ENCODE assay signal across 15 mouse cellular contexts in genomic region chr7:68606278-68606677, GRCm38 (mm10).
DNase-seq lines count a peak whose midpoint lies in the region; ATAC-seq and TF ChIP-seq lines count a peak whose summit lies in the region.
"Had no signal": no experiment of that assay in that cellular context is flagged by ENCODE, and none has a peak within 500 bp of the region (broad histone marks: within the 10 kb centered on the region; RNA-seq: fewer than 3 reads in every experiment).

No protein-coding gene starts in this region.

- no peaks in the 10 kb centered on the region for H3K27me3 ChIP-seq in kidney, embryonic 15.5 days
- no peaks in the 10 kb centered on the region for H3K27me3 ChIP-seq in midbrain, embryonic 16.5 days (ENCODE audit: control insufficient read depth, insufficient read depth, low read depth, low read length)
- H3K27me3 ChIP-seq in midbrain, postnatal 0 days (ENCODE audit: insufficient read depth, low read length) = no peaks in the 10 kb centered on the region
- H3K27me3 ChIP-seq: embryonic facial prominence, embryonic 12.5 days; hindbrain, embryonic 12.5 days; liver, embryonic 15.5 days; neural tube, embryonic 13.5 days had no signal

- H3K9ac ChIP-seq in kidney, embryonic 15.5 days = no peak overlapping the region
- H3K9ac ChIP-seq in midbrain, embryonic 16.5 days (ENCODE audit: low read depth, low read length) = no peak overlapping the region
- no peak overlapping the region for H3K9ac ChIP-seq in midbrain, postnatal 0 days (replicated peaks; ENCODE audit: low read length, poor library complexity, severe bottlenecking)
- H3K9ac ChIP-seq: embryonic facial prominence, embryonic 12.5 days; hindbrain, embryonic 12.5 days; liver, embryonic 15.5 days; neural tube, embryonic 13.5 days had no signal

- no peaks in the 10 kb centered on the region for H3K4me1 ChIP-seq in kidney, embryonic 15.5 days
- peaks cover 11% of the 10 kb centered on the region for H3K4me1 ChIP-seq in midbrain, embryonic 16.5 days (ENCODE audit: control insufficient read depth, insufficient read depth, low read length)
- H3K4me1 ChIP-seq in midbrain, postnatal 0 days (ENCODE audit: insufficient read depth, low read length) = no peaks in the 10 kb centered on the region
- H3K4me1 ChIP-seq: embryonic facial prominence, embryonic 12.5 days; hindbrain, embryonic 12.5 days; liver, embryonic 15.5 days; neural tube, embryonic 13.5 days had no signal

- DNase-seq in kidney, adult 11 months = peak; percentile 14
- no peak for DNase-seq in midbrain, postnatal 0 days (ENCODE audit: low spot score)
- DNase-seq in kidney, adult 8-10 months = peak; percentile 15 to 26
- no peak for DNase-seq in left cerebral cortex, adult 18-20 months (ENCODE audit: low spot score in 2 of 2)
- DNase-seq: cerebellum, postnatal 10 days had no signal

- no peak overlapping the region for H3K27ac ChIP-seq in kidney, embryonic 15.5 days
- peak overlapping the region; percentile 42; the same call in 1 of the 2 replicates for H3K27ac ChIP-seq in midbrain, embryonic 16.5 days (ENCODE audit: low read length)
- H3K27ac ChIP-seq in midbrain, postnatal 0 days (ENCODE audit: low read depth, low read length) = no peak overlapping the region
- H3K27ac ChIP-seq: embryonic facial prominence, embryonic 12.5 days; forebrain, embryonic 10.5 days; hindbrain, embryonic 12.5 days; liver, embryonic 15.5 days; neural tube, embryonic 13.5 days had no signal

- 80% methylated on average over 3 of the region's 3 CpGs for WGBS in kidney, embryonic 15.5 days
- 92% methylated on average over 3 of the region's 3 CpGs for WGBS in midbrain, embryonic 16.5 days
- WGBS in midbrain, postnatal 0 days = 95% methylated on average over 3 of the region's 3 CpGs

- no peaks in the 10 kb centered on the region for H3K36me3 ChIP-seq in kidney, embryonic 15.5 days
- no peaks in the 10 kb centered on the region for H3K36me3 ChIP-seq in midbrain, embryonic 16.5 days (ENCODE audit: control insufficient read depth, insufficient read depth, low read length)
- no peaks in the 10 kb centered on the region for H3K36me3 ChIP-seq in midbrain, postnatal 0 days (ENCODE audit: insufficient read depth, low read length)
- H3K36me3 ChIP-seq: embryonic facial prominence, embryonic 12.5 days; forebrain, embryonic 10.5 days; hindbrain, embryonic 12.5 days; liver, embryonic 15.5 days; neural tube, embryonic 13.5 days had no signal

- ATAC-seq in kidney, embryonic 15.5 days (replicated peaks; ENCODE audit: low FRiP score) = no peak
- ATAC-seq in midbrain, embryonic 16.5 days = no peak
- ATAC-seq in midbrain, postnatal 0 days (ENCODE audit: low FRiP score) = no peak
- no peak for ATAC-seq in megakaryocyte progenitor cell, adult 5-6 weeks (replicated peaks; ENCODE audit: poor library complexity)
- ATAC-seq: intestine, embryonic 16.5 days had no signal

- H3K4me3 ChIP-seq in kidney, embryonic 15.5 days (replicated peaks) = no peak overlapping the region
- H3K4me3 ChIP-seq in midbrain, embryonic 16.5 days (ENCODE audit: low read depth, low read length) = no peak overlapping the region
- no peak overlapping the region for H3K4me3 ChIP-seq in midbrain, postnatal 0 days (ENCODE audit: low read depth, low read length)
- H3K4me3 ChIP-seq: embryonic facial prominence, embryonic 12.5 days; forebrain, embryonic 10.5 days; hindbrain, embryonic 12.5 days; liver, embryonic 15.5 days; neural tube, embryonic 13.5 days had no signal

- H3K9me3 ChIP-seq in kidney, embryonic 15.5 days (replicated peaks) = no peaks in the 10 kb centered on the region
- H3K9me3 ChIP-seq in midbrain, embryonic 16.5 days (replicated peaks; ENCODE audit: control insufficient read depth, low read length, poor library complexity, severe bottlenecking) = no peaks in the 10 kb centered on the region
- H3K9me3 ChIP-seq in midbrain, postnatal 0 days (ENCODE audit: low read length) = no peaks in the 10 kb centered on the region
- H3K9me3 ChIP-seq: embryonic facial prominence, embryonic 12.5 days; forebrain, embryonic 10.5 days; hindbrain, embryonic 12.5 days; liver, embryonic 15.5 days; neural tube, embryonic 13.5 days had no signal

- no peak for TF ChIP-seq CTCF in midbrain, postnatal 0 days (IDR thresholded peaks at IDR 0.05)

- no peak overlapping the region for H3K4me2 ChIP-seq in kidney, embryonic 15.5 days
- H3K4me2 ChIP-seq in midbrain, embryonic 16.5 days (ENCODE audit: low read length) = no peak overlapping the region
- no peak overlapping the region for H3K4me2 ChIP-seq in midbrain, postnatal 0 days (ENCODE audit: low read depth, low read length, poor library complexity, severe bottlenecking)
- H3K4me2 ChIP-seq: embryonic facial prominence, embryonic 12.5 days; hindbrain, embryonic 12.5 days; liver, embryonic 15.5 days; midbrain, embryonic 11.5 days; neural tube, embryonic 13.5 days had no signal

Comparison
In these comparisons a context has a peak if more than half of its experiments do, and no peak if none do; other contexts are left out.
1. DNase-seq: peak in kidney, adult 11 months (single experiment) and kidney, adult 8-10 months (2 of 2); none in midbrain, postnatal 0 days (single experiment) and left cerebral cortex, adult 18-20 months (0 of 2).